Mouse (Mus musculus) cerebellum, adult 2 months (tissue): ENCODE measurements around the gene Rmnd5a. TPM values are rescaled to one million over a fixed set of nuclear protein-coding genes. Genes with fewer than 3 reads are reported as not detected.

Source experiments
- DNase-seq, 2 experiments: peaks; one replicate each; pipeline ENCODE4 v3.0.0; 2021
- H3K27ac ChIP-seq: fragments of 200-500 bp; 2 replicates; pipeline ENCODE4 v1.5.1; 2012; ENCODE audit warnings: low read length, control low read depth, inconsistent platforms; ENCODE audit not compliant: insufficient read depth
- H3K27me3 ChIP-seq: fragments of 200-500 bp; 2 replicates; pipeline ENCODE4 v1.6.1; 2012; ENCODE audit warnings: inconsistent platforms, mild to moderate bottlenecking, low read length, moderate library complexity; ENCODE audit not compliant: control insufficient read depth, insufficient read depth
- H3K4me1 ChIP-seq: fragments of 200-500 bp; 2 replicates; pipeline ENCODE4 v1.6.1; 2011; ENCODE audit warnings: low read length; ENCODE audit not compliant: control insufficient read depth, insufficient read depth
- H3K4me3 ChIP-seq: fragments of 200-500 bp; replicated peaks from 2 replicates; pipeline ENCODE3; 2011; ENCODE audit warnings: mild to moderate bottlenecking, low read depth, low read length, control low read depth; ENCODE audit not compliant: insufficient read depth
- CTCF ChIP-seq: fragments of 200-500 bp; IDR thresholded peaks from 2 replicates; pipeline ENCODE4 v1.5.1; 2011; ENCODE audit warnings: low read depth, mild to moderate bottlenecking, control low read depth, low read length, moderate library complexity, borderline replicate concordance; ENCODE audit not compliant: insufficient read depth
- POLR2A ChIP-seq: fragments of 200-500 bp; IDR thresholded peaks from 2 replicates; pipeline ENCODE4 v1.6.1; 2011; ENCODE audit warnings: low read length, control low read depth, borderline replicate concordance; ENCODE audit not compliant: insufficient read depth
- WGBS: fragments of 180-500 bp; shearing (Covaris S2); methylation state at CpG from one replicate; pipeline ENCODE4 v1.1.7; 2018; 5-methylcytosine and 5-hydroxymethylcytosine counted together
- polyA plus RNA-seq: library from polyadenylated mRNA; depleted of rRNA; stranded (reverse); fragments of >200 nt; gene quantifications from 2 replicates; pipeline ENCODE4 v1.2.3, GENCODE M21; 2012

The Rmnd5a gene
- polyA plus RNA-seq, 1 experiment = 110 TPM

DNA sequence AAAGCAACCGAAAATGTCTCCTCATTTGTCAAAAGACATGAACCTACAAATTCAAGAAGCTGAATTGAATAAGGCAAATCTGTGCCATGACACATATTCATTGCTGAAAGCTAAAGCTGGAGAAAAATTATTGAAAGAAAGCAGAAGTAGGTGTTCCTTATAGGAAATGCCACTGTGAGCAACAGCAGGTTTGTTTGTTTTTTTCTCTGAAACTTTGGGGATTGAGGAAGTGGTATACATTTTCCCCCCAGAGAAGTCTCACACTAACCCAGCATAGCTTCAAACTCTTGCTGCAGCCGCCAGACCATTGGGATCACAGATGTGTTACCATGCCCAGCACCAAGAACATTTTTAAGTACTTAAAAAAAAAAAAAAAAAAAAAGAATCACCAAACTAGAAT lies 12.4 kb upstream of the Rmnd5a start:
- Histone ChIP-seq H3K4me1 (no peaks in the 10 kb centered on the region), H3K27me3 (no peaks in the 10 kb centered on the region), H3K27ac (no peak overlapping the region), H3K4me3 (no peak overlapping the region)
- WGBS = 78% methylated on average over 2 of the region's 2 CpGs
- TF ChIP-seq POLR2A (no peak), CTCF (no peak)
- DNase-seq = no peak

GRCm38 (mm10) chr6:71445560-71445959 lies 5.1 kb upstream of the Rmnd5a start:
- no peak for DNase-seq
- H3K27ac ChIP-seq = no peak overlapping the region
- H3K27me3 ChIP-seq = no peaks in the 10 kb centered on the region
- WGBS = 87% methylated on average over 6 of the region's 6 CpGs
- H3K4me3 ChIP-seq = no peak overlapping the region
- no peak for TF ChIP-seq POLR2A
- TF ChIP-seq CTCF = no peak
- H3K4me1 ChIP-seq = no peaks in the 10 kb centered on the region

GRCm38 (mm10) chr6:71444756-71445155 lies 4.3 kb upstream of the Rmnd5a start:
- Histone ChIP-seq H3K4me1 (no peaks in the 10 kb centered on the region), H3K4me3 (no peak overlapping the region), H3K27ac (no peak overlapping the region), H3K27me3 (no peaks in the 10 kb centered on the region)
- 67% methylated on average over 1 of the region's 1 CpGs for WGBS
- TF ChIP-seq CTCF (no peak), POLR2A (no peak)
- DNase-seq = no peak

GRCm38 (mm10) chr6:71442130-71442529 lies 1.7 kb upstream of the Rmnd5a start:
- no peak for DNase-seq
- no peaks in the 10 kb centered on the region for H3K27me3 ChIP-seq
- TF ChIP-seq CTCF = no peak
- no peak for TF ChIP-seq POLR2A
- no peak overlapping the region for H3K4me3 ChIP-seq
- peak overlapping the region; percentile 64; the same call in 1 of the 2 replicates for H3K27ac ChIP-seq
- H3K4me1 ChIP-seq = no peaks in the 10 kb centered on the region
- 79% methylated on average over 3 of the region's 3 CpGs for WGBS

DNA sequence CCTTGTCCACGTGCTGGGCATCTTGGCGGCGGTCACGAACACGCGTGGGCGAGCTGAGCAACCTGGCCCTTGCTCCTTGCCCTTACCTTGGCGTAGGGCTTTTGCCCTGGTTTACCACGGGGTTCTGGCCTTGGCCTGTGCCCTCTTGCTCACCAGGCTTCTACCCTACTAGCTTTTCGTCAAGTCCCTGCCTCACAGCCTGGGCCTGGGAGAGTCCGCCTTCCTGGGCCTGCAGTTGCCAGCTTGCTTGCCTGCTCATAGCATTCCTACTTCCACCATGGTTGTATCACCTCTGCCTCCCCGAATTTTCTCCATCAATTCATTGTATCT lies 779 bp upstream of the Rmnd5a start:
- Histone ChIP-seq H3K4me1 (no peaks in the 10 kb centered on the region), H3K27ac (peak overlapping the region; percentile 89), H3K27me3 (no peaks in the 10 kb centered on the region), H3K4me3 (peak overlapping the region; percentile 64)
- DNase-seq = no peak
- WGBS = 2% methylated on average over 12 of the region's 12 CpGs
- TF ChIP-seq CTCF = no peak
- TF ChIP-seq POLR2A = no peak; the same call in 1 of the 2 replicates

- DNase-seq = no peak
- H3K27ac ChIP-seq = peak overlapping the region; percentile 79
- H3K27me3 ChIP-seq = no peaks in the 10 kb centered on the region
- H3K4me3 ChIP-seq = peak overlapping the region; percentile 62
- no peaks in the 10 kb centered on the region for H3K4me1 ChIP-seq
- WGBS = under 1% methylated on average over 34 of the region's 47 CpGs
- TF ChIP-seq CTCF (no peak), POLR2A (peak; percentile 66)
Observed at GRCm38 (mm10) chr6:71440217-71440491, 283 bp downstream of the Rmnd5a start.

GRCm38 (mm10) chr6:71439506-71440216 lies 776 bp downstream of the Rmnd5a start:
- DNase-seq = peak; percentile 70 to 78
- Histone ChIP-seq H3K27me3 (no peaks in the 10 kb centered on the region), H3K4me3 (peak overlapping the region; percentile 62), H3K27ac (peak overlapping the region; percentile 79), H3K4me1 (no peaks in the 10 kb centered on the region)
- TF ChIP-seq CTCF (no peak), POLR2A (no peak)
- WGBS = under 1% methylated on average over 62 of the region's 62 CpGs

GRCm38 (mm10) chr6:71438070-71438469 lies 2.4 kb downstream of the Rmnd5a start:
- no peak for DNase-seq
- 10% methylated on average over 1 of the region's 1 CpGs for whole genome bisulfite sequencing
- peak overlapping the region; percentile 24 for H3K4me3 ChIP-seq

More at GRCm38 (mm10) chr6:71438070-71438469, 2.4 kb downstream of the Rmnd5a start:
- no peak overlapping the region for H3K27ac ChIP-seq
- TF ChIP-seq POLR2A (no peak), CTCF (no peak)
- no peaks in the 10 kb centered on the region for H3K27me3 ChIP-seq
- peaks cover 7% of the 10 kb centered on the region; the same call in 1 of the 2 replicates for H3K4me1 ChIP-seq
